Mouse (Mus musculus) stomach, embryonic 16.5 days (tissue): Measurements from ENCODE around the gene Usp1. TPM values are rescaled to one million over a fixed set of nuclear protein-coding genes. Genes with fewer than 3 reads are reported as not detected.

Experiments
- ATAC-seq: fragments of 200-750 bp; cut with Nextera tagmentation; 2 replicates; pipeline ENCODE4 v1.8.0; 2017; ENCODE audit warnings: moderate number of reproducible peaks, moderate TSS enrichment; ENCODE audit not compliant: insufficient read depth, low FRiP score
- H3K27ac ChIP-seq: fragments of 300-500 bp; sonication (generic); 2 replicates; pipeline ENCODE4 v1.5.1; 2014; ENCODE audit warnings: low read length
- H3K27me3 ChIP-seq: fragments of 300-500 bp; sonication (generic); 2 replicates; pipeline ENCODE4 v1.6.1; 2014; ENCODE audit warnings: low read length, control low read depth, mixed read lengths; ENCODE audit not compliant: control insufficient read depth, insufficient read depth
- H3K36me3 ChIP-seq: fragments of 300-500 bp; sonication (generic); 2 replicates; pipeline ENCODE4 v1.6.1; 2014; ENCODE audit warnings: low read length; ENCODE audit not compliant: control insufficient read depth, insufficient read depth
- H3K4me1 ChIP-seq: fragments of 300-500 bp; sonication (generic); 2 replicates; pipeline ENCODE4 v1.6.1; 2014; ENCODE audit warnings: low read length, control low read depth, mixed read lengths; ENCODE audit not compliant: control insufficient read depth, insufficient read depth
- H3K4me2 ChIP-seq: fragments of 300-500 bp; sonication (generic); 2 replicates; pipeline ENCODE4 v1.6.1; 2014; ENCODE audit warnings: low read depth, low read length, mixed read lengths
- H3K4me3 ChIP-seq: fragments of 300-500 bp; sonication (generic); replicated peaks from 2 replicates; pipeline ENCODE4 v1.5.1; 2014; ENCODE audit warnings: mild to moderate bottlenecking, low read length
- H3K9ac ChIP-seq: fragments of 300-500 bp; sonication (generic); 2 replicates; pipeline ENCODE4 v1.6.1; 2014; ENCODE audit warnings: low read length
- H3K9me3 ChIP-seq: fragments of 300-500 bp; sonication (generic); replicated peaks from 2 replicates; pipeline ENCODE4 v1.6.1; 2016; ENCODE audit warnings: low read length, control low read depth; ENCODE audit not compliant: control insufficient read depth
- WGBS: fragments of 180-500 bp; shearing (Covaris S2); extraction: QIAGEN DNeasy Blood & Tissue Kit; methylation state at CpG from one replicate; pipeline ENCODE4 v1.1.7; 2014; 5-methylcytosine and 5-hydroxymethylcytosine counted together
- polyA plus RNA-seq: library from polyadenylated mRNA; unstranded; fragments of >200 nt; fragmentation: Nextera tagmentation; extraction: Ambion mirVana; gene quantifications from 2 replicates; pipeline ENCODE4 v1.2.1, GENCODE M21; 2015

Gene Usp1
- 44.5 and 48.7 TPM in 2 replicates for polyA plus RNA-seq

- 0 out of 2 replicates have a peak, but pooled peaks cover 3% of the 10 kb centered on the region for H3K9me3 ChIP-seq
- H3K9ac ChIP-seq: peak within 1 kb of the TSS; percentile 91
- peak within 1 kb of the TSS; percentile 91 for H3K4me2 ChIP-seq
- peak; percentile 19 for ATAC-seq
- peak within 1 kb of the TSS; percentile 79 for H3K4me3 ChIP-seq
- no peaks in the 10 kb centered on the region for H3K27me3 ChIP-seq
- H3K36me3 ChIP-seq: no peaks in the 10 kb centered on the region
- H3K27ac ChIP-seq: peak within 1 kb of the TSS; percentile 100
- under 1% methylated on average over 61 of the region's 67 CpGs for WGBS
- H3K4me1 ChIP-seq: peaks cover 10% of the 10 kb centered on the region
These were observed at the start of gene Usp1 for GRCm38 (mm10) chr4:98923568-98924070. Gene Usp1 (plus strand): TSS chr4:98923810.

GRCm38 (mm10) chr4:98882706-98883105 lies 40.9 kb upstream of the Usp1 start:
- no peaks in the 10 kb centered on the region for H3K9me3 ChIP-seq
- H3K27me3 ChIP-seq: no peaks in the 10 kb centered on the region
- no peak for ATAC-seq
- WGBS: 75% methylated on average over 3 of the region's 3 CpGs
- no peak overlapping the region for H3K4me3 ChIP-seq
- H3K4me2 ChIP-seq: no peak overlapping the region
- H3K27ac ChIP-seq: no peak overlapping the region
- H3K9ac ChIP-seq: no peak overlapping the region
- H3K36me3 ChIP-seq: no peaks in the 10 kb centered on the region
- H3K4me1 ChIP-seq: no peaks in the 10 kb centered on the region

GRCm38 (mm10) chr4:98886377-98886776 lies 37.2 kb upstream of the Usp1 start:
- no peak overlapping the region for H3K9ac ChIP-seq
- H3K9me3 ChIP-seq: no peaks in the 10 kb centered on the region
- no peaks in the 10 kb centered on the region for H3K4me1 ChIP-seq
- no peak overlapping the region for H3K4me3 ChIP-seq
- no peaks in the 10 kb centered on the region for H3K36me3 ChIP-seq
- H3K27me3 ChIP-seq: no peaks in the 10 kb centered on the region
- 78% methylated on average over 4 of the region's 4 CpGs for WGBS
- ATAC-seq: no peak
- no peak overlapping the region for H3K4me2 ChIP-seq
- no peak overlapping the region for H3K27ac ChIP-seq

- Histone ChIP-seq H3K4me1 (no peaks in the 10 kb centered on the region), H3K4me2 (no peak overlapping the region), H3K36me3 (no peaks in the 10 kb centered on the region), H3K9me3 (no peaks in the 10 kb centered on the region), H3K27me3 (no peaks in the 10 kb centered on the region), H3K27ac (no peak overlapping the region), H3K4me3 (no peak overlapping the region), H3K9ac (no peak overlapping the region)
- WGBS: 19% methylated on average over 10 of the region's 10 CpGs
- 0 out of 2 replicates have a peak, but pooled peaks have one; percentile 74 for ATAC-seq
These were observed 36.5 kb upstream of the Usp1 start for GRCm38 (mm10) chr4:98887148-98887547.

- no peak overlapping the region for H3K9ac ChIP-seq
- no peaks in the 10 kb centered on the region for H3K36me3 ChIP-seq
- no peak for ATAC-seq
- no peak overlapping the region for H3K4me2 ChIP-seq
- H3K4me1 ChIP-seq: no peaks in the 10 kb centered on the region
- no peaks in the 10 kb centered on the region; the same call in 1 of the 2 replicates for H3K9me3 ChIP-seq
- no peak overlapping the region for H3K27ac ChIP-seq
- WGBS: 89% methylated on average over 5 of the region's 5 CpGs
- no peaks in the 10 kb centered on the region for H3K27me3 ChIP-seq
- H3K4me3 ChIP-seq: no peak overlapping the region
These were observed 13.4 kb upstream of the Usp1 start for GRCm38 (mm10) chr4:98910246-98910645.

- no peak overlapping the region for H3K4me2 ChIP-seq
- ATAC-seq: no peak
- H3K4me3 ChIP-seq: no peak overlapping the region
- H3K27ac ChIP-seq: peak overlapping the region; percentile 39; the same call in 1 of the 2 replicates
- no peak overlapping the region for H3K9ac ChIP-seq
- no peaks in the 10 kb centered on the region for H3K4me1 ChIP-seq
- H3K9me3 ChIP-seq: peaks cover 3% of the 10 kb centered on the region; the same call in 1 of the 2 replicates
- H3K36me3 ChIP-seq: no peaks in the 10 kb centered on the region
- 78% methylated on average over 2 of the region's 2 CpGs for WGBS
- no peaks in the 10 kb centered on the region for H3K27me3 ChIP-seq
These were observed 5.9 kb upstream of the Usp1 start for GRCm38 (mm10) chr4:98917724-98918123.

- Histone ChIP-seq H3K27ac (no peak overlapping the region; the same call in 1 of the 2 replicates), H3K4me3 (no peak overlapping the region), H3K4me1 (no peaks in the 10 kb centered on the region), H3K9me3 (peaks cover 3% of the 10 kb centered on the region; the same call in 1 of the 2 replicates), H3K27me3 (no peaks in the 10 kb centered on the region), H3K4me2 (no peak overlapping the region), H3K36me3 (no peaks in the 10 kb centered on the region), H3K9ac (no peak overlapping the region)
- 71% methylated on average over 1 of the region's 1 CpGs for WGBS
- ATAC-seq: peak; percentile 14; the same call in 1 of the 2 replicates
These were observed 5.4 kb upstream of the Usp1 start for GRCm38 (mm10) chr4:98918204-98918603.

GRCm38 (mm10) chr4:98920896-98921295 lies 2.7 kb upstream of the Usp1 start:
- 84% methylated on average over 4 of the region's 4 CpGs for WGBS
- Histone ChIP-seq H3K4me2 (no peak overlapping the region), H3K27ac (no peak overlapping the region), H3K4me3 (no peak overlapping the region), H3K9me3 (0 out of 2 replicates have a peak, but pooled peaks cover 3% of the 10 kb centered on the region), H3K9ac (no peak overlapping the region), H3K27me3 (no peaks in the 10 kb centered on the region), H3K4me1 (peaks cover 8% of the 10 kb centered on the region), H3K36me3 (no peaks in the 10 kb centered on the region)
- no peak for ATAC-seq

GRCm38 (mm10) chr4:98922061-98922642 lies 1.5 kb upstream of the Usp1 start:
- 11% methylated on average over 18 of the region's 18 CpGs for WGBS
- ATAC-seq: no peak

More at GRCm38 (mm10) chr4:98922061-98922642, 1.5 kb upstream of the Usp1 start:
- 0 out of 2 replicates have a peak, but pooled peaks cover 3% of the 10 kb centered on the region for H3K9me3 ChIP-seq
- peaks cover 10% of the 10 kb centered on the region for H3K4me1 ChIP-seq
- peak overlapping the region; percentile 90 for H3K4me2 ChIP-seq
- peak overlapping the region; percentile 97 for H3K27ac ChIP-seq
- H3K4me3 ChIP-seq: peak overlapping the region; percentile 69
- H3K27me3 ChIP-seq: no peaks in the 10 kb centered on the region
- no peaks in the 10 kb centered on the region for H3K36me3 ChIP-seq
- peak overlapping the region; percentile 86 for H3K9ac ChIP-seq
